Mouse (Mus musculus): ENCODE data around the gene Gabbr1. TPM values are rescaled to one million over a fixed set of nuclear protein-coding genes. Genes with fewer than 3 reads are reported as not detected.

The Gabbr1 gene
- polyA plus RNA-seq, 1 experiment from 2014 or later = 12.6 TPM

DNA sequence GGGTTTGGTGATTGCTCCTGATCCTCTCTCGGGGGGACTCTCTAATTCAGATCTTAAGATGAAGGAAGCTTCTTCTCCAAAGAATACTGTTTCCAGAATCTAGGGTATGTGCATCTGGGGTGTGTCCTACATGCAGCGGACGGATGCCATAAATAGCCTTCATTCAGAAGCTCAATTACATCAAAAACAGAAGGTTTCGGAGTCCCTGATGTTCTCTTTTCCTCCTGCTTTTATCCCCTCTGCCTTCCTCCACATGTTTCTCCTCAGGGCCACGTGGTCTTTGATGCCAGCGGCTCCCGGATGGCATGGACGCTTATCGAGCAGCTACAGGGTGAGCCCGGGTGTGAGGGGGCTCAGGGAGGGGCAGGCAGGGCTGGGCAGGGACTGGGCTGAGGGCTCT lies 17.3 kb downstream of the Gabbr1 start:
- no peak overlapping the region for H3K27ac ChIP-seq (ENCODE audit: low read depth)
- no peak for DNase-seq (ENCODE audit: low spot score)
- ATAC-seq (replicated peaks; ENCODE audit: low FRiP score, low TSS enrichment, low read depth) = no peak
- H3K4me2 ChIP-seq (ENCODE audit: low read length) = no peak overlapping the region
- H3K9me3 ChIP-seq (ENCODE audit: control insufficient read depth, low read length) = no peaks in the 10 kb centered on the region
- no peak overlapping the region for H3K4me3 ChIP-seq (ENCODE audit: low read depth, low read length)
- WGBS = 85% methylated on average over 10 of the region's 10 CpGs
- no peaks in the 10 kb centered on the region for H3K27me3 ChIP-seq (replicated peaks; ENCODE audit: control insufficient read depth, insufficient read depth, low read length)
- no peak overlapping the region for H3K9ac ChIP-seq (ENCODE audit: low read length)
- no peaks in the 10 kb centered on the region for H3K4me1 ChIP-seq (replicated peaks; ENCODE audit: control insufficient read depth, insufficient read depth, low read length)
- peaks cover 94% of the 10 kb centered on the region for H3K36me3 ChIP-seq (ENCODE audit: control insufficient read depth, insufficient read depth, low read length)

DNA sequence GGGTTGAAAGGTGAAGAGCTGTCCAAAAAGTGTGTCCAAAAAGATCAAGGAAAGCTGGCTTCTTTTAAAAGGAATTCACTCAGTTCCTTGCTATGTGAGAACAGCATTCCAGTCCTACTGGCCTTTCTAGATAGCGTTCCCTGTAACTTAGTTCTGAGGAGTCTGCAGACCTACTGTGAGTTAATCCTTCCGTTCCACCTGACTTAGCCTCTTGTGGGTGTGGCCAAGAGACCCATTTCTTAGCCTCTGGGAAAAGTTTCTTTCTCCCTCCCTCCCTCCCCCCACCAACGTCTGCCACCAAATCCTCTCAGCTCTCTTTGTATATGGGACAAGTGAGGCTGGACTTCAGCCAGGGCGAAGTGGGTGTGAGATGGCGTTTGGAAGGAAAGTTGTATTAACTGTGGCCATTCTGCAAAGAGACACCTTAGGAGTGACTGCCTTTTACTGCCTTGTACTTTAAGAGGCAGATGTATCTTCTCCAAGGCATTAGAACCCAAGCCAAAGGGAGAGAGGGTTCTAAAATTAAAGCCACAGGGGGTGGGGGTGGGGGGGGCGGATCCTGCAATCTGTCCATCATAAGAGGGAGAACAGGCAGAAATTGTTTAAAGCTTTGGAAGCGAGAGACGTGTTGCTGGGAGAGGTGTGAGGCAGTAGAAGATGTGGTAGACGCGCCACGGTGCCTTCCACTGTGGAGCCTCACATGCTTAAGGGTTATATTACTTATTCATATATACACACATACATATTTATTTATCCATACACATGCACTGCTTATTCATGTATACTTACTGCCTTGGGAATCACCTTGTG lies 18.1 kb downstream of the Gabbr1 start:
- Histone ChIP-seq H3K4me1 (replicated peaks; ENCODE audit: control insufficient read depth, insufficient read depth, low read length) (no peaks in the 10 kb centered on the region), H3K27me3 (replicated peaks; ENCODE audit: control insufficient read depth, insufficient read depth, low read length) (no peaks in the 10 kb centered on the region), H3K9me3 (ENCODE audit: control insufficient read depth, low read length) (no peaks in the 10 kb centered on the region), H3K4me2 (ENCODE audit: low read length) (no peak overlapping the region), H3K27ac (ENCODE audit: low read depth) (no peak overlapping the region), H3K4me3 (ENCODE audit: low read depth, low read length) (no peak overlapping the region), H3K36me3 (ENCODE audit: control insufficient read depth, insufficient read depth, low read length) (peaks cover 94% of the 10 kb centered on the region), H3K9ac (ENCODE audit: low read length) (no peak overlapping the region)
- DNase-seq (ENCODE audit: low spot score) = no peak
- no peak for ATAC-seq (replicated peaks; ENCODE audit: low FRiP score, low TSS enrichment, low read depth)
- WGBS = 90% methylated on average over 11 of the region's 11 CpGs

DNA sequence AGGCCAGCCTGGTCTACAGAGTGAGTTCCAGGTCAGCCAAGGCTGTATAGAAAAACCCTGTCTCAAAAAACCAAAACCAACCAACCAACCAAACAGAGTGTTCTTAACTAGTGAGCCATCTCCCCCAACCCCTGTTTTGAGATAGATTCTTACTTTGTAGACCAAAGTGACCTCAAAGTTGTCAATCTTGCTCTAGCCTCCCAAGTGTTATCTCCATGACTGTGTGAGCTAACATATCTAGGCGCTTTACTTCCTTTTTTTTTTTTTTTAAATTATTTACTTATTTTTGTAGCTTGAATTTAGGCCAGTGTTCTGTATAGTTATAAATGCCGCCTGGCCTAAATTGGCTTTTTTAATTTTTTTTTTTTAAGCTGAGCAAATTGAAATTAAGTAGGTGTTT lies 20.2 kb downstream of the Gabbr1 start:
- H3K4me2 ChIP-seq (ENCODE audit: low read length) = no peak overlapping the region
- no peak overlapping the region for H3K27ac ChIP-seq (ENCODE audit: low read depth)
- WGBS = 97% methylated on average over 2 of the region's 2 CpGs
- no peak overlapping the region for H3K9ac ChIP-seq (ENCODE audit: low read length)
- H3K4me1 ChIP-seq (replicated peaks; ENCODE audit: control insufficient read depth, insufficient read depth, low read length) = no peaks in the 10 kb centered on the region
- no peak for DNase-seq (ENCODE audit: low spot score)
- ATAC-seq (replicated peaks; ENCODE audit: low FRiP score, low TSS enrichment, low read depth) = no peak
- H3K9me3 ChIP-seq (ENCODE audit: control insufficient read depth, low read length) = no peaks in the 10 kb centered on the region
- no peaks in the 10 kb centered on the region for H3K27me3 ChIP-seq (replicated peaks; ENCODE audit: control insufficient read depth, insufficient read depth, low read length)
- peaks cover 98% of the 10 kb centered on the region for H3K36me3 ChIP-seq (ENCODE audit: control insufficient read depth, insufficient read depth, low read length)
- no peak overlapping the region for H3K4me3 ChIP-seq (ENCODE audit: low read depth, low read length)

DNA sequence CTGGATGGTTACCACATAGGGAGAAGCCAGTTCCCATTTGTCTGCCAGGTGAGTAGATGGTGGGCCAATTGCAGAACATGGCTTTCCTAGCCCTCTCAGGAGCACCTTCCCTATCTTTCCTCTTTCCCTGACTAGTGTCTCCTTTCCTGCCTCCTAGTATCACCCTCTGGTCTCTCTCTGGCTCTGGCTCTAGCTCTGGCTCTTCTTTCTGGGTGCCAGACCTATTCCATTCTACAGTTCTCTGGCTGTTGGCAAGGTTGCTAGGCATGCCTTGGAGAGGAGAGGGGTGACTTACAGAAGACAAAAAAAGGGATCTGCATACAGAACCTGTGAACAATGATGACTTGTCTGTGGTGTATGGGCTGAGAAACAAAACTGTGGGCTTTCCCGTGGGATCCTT lies 22.1 kb downstream of the Gabbr1 start:
- WGBS = 93% methylated on average over 1 of the region's 1 CpGs
- H3K27me3 ChIP-seq (replicated peaks; ENCODE audit: control insufficient read depth, insufficient read depth, low read length) = no peaks in the 10 kb centered on the region
- no peak for ATAC-seq (replicated peaks; ENCODE audit: low FRiP score, low TSS enrichment, low read depth)
- H3K9ac ChIP-seq (ENCODE audit: low read length) = no peak overlapping the region
- no peak overlapping the region for H3K27ac ChIP-seq (ENCODE audit: low read depth)
- H3K36me3 ChIP-seq (ENCODE audit: control insufficient read depth, insufficient read depth, low read length) = peaks cover 96% of the 10 kb centered on the region
- no peaks in the 10 kb centered on the region for H3K4me1 ChIP-seq (replicated peaks; ENCODE audit: control insufficient read depth, insufficient read depth, low read length)
- H3K4me2 ChIP-seq (ENCODE audit: low read length) = no peak overlapping the region
- no peak overlapping the region for H3K4me3 ChIP-seq (ENCODE audit: low read depth, low read length)
- no peaks in the 10 kb centered on the region for H3K9me3 ChIP-seq (ENCODE audit: control insufficient read depth, low read length)
- no peak for DNase-seq (ENCODE audit: low spot score)

DNA sequence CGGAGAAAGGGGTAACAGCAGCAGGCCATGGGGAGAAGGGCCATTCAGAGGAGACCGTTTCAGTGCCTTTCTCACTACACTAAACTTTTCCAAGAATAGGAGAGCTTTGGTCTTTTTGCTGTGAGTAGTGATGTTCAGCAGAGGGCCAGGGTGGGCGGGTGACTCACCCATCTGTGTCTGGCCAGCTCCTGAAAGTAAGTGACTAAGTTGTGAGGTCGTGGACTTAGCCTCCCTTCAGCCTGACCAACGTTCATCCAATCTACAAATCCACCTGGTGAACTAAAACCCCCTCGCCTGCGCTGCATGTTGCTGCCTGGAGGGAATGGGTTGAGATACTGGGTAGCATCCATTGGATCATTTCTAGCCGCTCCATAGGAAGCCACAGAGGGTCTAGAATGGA lies 24.4 kb downstream of the Gabbr1 start:
- ATAC-seq (replicated peaks; ENCODE audit: low FRiP score, low TSS enrichment, low read depth) (no peak), DNase-seq (ENCODE audit: low spot score) (peak; percentile 6)
- H3K4me3 ChIP-seq (ENCODE audit: low read depth, low read length) = no peak overlapping the region
- WGBS = 90% methylated on average over 8 of the region's 8 CpGs
- H3K27ac ChIP-seq (ENCODE audit: low read depth) = no peak overlapping the region
- no peaks in the 10 kb centered on the region for H3K9me3 ChIP-seq (ENCODE audit: control insufficient read depth, low read length)
- H3K36me3 ChIP-seq (ENCODE audit: control insufficient read depth, insufficient read depth, low read length) = peaks cover 94% of the 10 kb centered on the region
- no peaks in the 10 kb centered on the region for H3K4me1 ChIP-seq (replicated peaks; ENCODE audit: control insufficient read depth, insufficient read depth, low read length)
- H3K9ac ChIP-seq (ENCODE audit: low read length) = no peak overlapping the region
- no peak overlapping the region for H3K4me2 ChIP-seq (ENCODE audit: low read length)
- no peaks in the 10 kb centered on the region for H3K27me3 ChIP-seq (replicated peaks; ENCODE audit: control insufficient read depth, insufficient read depth, low read length)

DNA sequence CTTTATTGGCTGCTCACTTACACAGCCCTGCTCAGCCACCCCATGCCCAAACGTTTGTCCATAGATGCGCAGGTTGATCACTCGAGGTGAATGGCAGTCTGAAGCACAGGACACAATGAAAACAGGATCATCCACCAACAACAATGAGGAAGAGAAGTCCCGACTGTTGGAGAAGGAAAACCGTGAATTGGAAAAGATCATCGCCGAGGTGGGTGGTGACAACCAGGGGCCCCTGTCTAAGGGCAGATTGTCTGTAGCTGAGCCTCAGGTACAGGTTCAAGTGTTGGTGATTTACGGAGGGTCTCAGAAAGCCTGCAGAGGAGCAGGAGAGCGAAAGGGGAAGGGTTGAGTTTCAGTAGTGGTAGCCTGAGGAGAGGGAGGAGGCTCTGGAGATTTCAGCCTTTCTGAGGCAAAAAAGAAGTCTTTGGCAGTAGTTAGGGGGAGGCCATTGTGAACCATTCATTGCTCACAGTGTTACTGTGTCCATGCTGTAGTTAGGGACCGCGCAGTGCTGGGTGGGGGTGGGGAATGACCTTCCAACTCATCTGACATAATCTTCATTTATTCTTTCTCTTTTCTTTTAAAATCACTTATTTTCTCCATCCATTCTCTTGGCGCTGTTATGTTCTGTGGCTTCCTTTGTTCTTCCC lies 26.4 kb downstream of the Gabbr1 start:
- Histone ChIP-seq H3K27ac (ENCODE audit: low read depth) (no peak overlapping the region), H3K4me2 (ENCODE audit: low read length) (no peak overlapping the region), H3K4me1 (replicated peaks; ENCODE audit: control insufficient read depth, insufficient read depth, low read length) (no peaks in the 10 kb centered on the region), H3K36me3 (ENCODE audit: control insufficient read depth, insufficient read depth, low read length) (peaks cover 86% of the 10 kb centered on the region), H3K9ac (ENCODE audit: low read length) (no peak overlapping the region), H3K4me3 (ENCODE audit: low read depth, low read length) (no peak overlapping the region), H3K27me3 (replicated peaks; ENCODE audit: control insufficient read depth, insufficient read depth, low read length) (no peaks in the 10 kb centered on the region), H3K9me3 (ENCODE audit: control insufficient read depth, low read length) (no peaks in the 10 kb centered on the region)
- 86% methylated on average over 12 of the region's 12 CpGs for WGBS
- DNase-seq (ENCODE audit: low spot score) (peak; percentile 27), ATAC-seq (replicated peaks; ENCODE audit: low FRiP score, low TSS enrichment, low read depth) (no peak)

DNA sequence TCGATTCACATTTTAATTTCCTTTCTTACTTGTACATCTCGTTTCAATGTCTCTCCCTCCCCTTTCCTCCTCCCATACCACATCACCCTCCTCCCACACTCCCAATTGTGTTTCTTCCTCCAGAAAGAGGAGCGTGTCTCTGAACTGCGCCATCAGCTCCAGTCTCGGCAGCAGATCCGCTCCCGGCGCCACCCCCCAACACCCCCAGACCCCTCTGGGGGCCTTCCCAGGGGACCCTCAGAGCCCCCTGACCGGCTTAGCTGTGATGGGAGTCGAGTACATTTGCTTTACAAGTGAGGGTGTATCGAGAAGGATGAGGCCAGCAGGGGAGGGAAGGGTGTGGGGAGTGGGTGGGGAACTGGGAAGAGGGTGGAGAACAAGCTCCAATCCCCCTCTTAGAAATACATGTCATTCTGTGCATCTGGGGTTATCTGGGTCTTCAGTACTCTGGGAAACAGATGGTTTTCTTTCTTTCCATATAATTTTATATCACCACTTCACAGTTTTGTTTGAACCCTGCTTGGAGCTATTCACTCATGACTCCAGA lies 27.0 kb downstream of the Gabbr1 start:
- Histone ChIP-seq H3K27me3 (replicated peaks; ENCODE audit: control insufficient read depth, insufficient read depth, low read length) (no peaks in the 10 kb centered on the region), H3K27ac (ENCODE audit: low read depth) (no peak overlapping the region), H3K9ac (ENCODE audit: low read length) (no peak overlapping the region), H3K9me3 (ENCODE audit: control insufficient read depth, low read length) (no peaks in the 10 kb centered on the region), H3K4me2 (ENCODE audit: low read length) (no peak overlapping the region), H3K36me3 (ENCODE audit: control insufficient read depth, insufficient read depth, low read length) (peaks cover 81% of the 10 kb centered on the region), H3K4me1 (replicated peaks; ENCODE audit: control insufficient read depth, insufficient read depth, low read length) (no peaks in the 10 kb centered on the region), H3K4me3 (ENCODE audit: low read depth, low read length) (no peak overlapping the region)
- ATAC-seq (replicated peaks; ENCODE audit: low FRiP score, low TSS enrichment, low read depth) = no peak
- peak; percentile 9 for DNase-seq (ENCODE audit: low spot score)
- 68% methylated on average over 11 of the region's 11 CpGs for WGBS

DNA sequence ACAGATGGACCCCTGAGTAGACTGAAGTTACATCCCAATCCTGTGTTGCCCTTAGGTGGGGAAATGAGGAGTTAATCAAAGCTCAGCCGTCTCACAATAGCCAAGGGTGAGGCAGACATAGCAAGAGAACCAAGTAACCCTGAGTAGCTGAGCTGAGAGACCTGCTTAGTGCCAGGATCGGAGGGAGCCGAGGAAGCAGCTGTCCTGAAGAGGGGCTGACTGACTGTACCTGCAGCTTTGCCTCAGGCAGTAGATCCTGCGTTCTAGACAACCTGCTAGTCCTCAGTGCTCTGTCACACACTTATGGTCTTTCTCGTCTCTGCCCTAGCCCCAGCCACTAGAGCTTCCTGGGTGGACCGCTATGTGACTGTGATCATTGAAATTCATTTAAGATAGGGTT lies 29.4 kb downstream of the Gabbr1 start:
- 96% methylated on average over 6 of the region's 6 CpGs for WGBS
- ATAC-seq (replicated peaks; ENCODE audit: low FRiP score, low TSS enrichment, low read depth) = no peak
- Histone ChIP-seq H3K4me2 (ENCODE audit: low read length) (no peak overlapping the region), H3K9ac (ENCODE audit: low read length) (no peak overlapping the region), H3K9me3 (ENCODE audit: control insufficient read depth, low read length) (no peaks in the 10 kb centered on the region), H3K27me3 (replicated peaks; ENCODE audit: control insufficient read depth, insufficient read depth, low read length) (no peaks in the 10 kb centered on the region), H3K36me3 (ENCODE audit: control insufficient read depth, insufficient read depth, low read length) (peaks cover 57% of the 10 kb centered on the region), H3K27ac (ENCODE audit: low read depth) (no peak overlapping the region), H3K4me3 (ENCODE audit: low read depth, low read length) (no peak overlapping the region), H3K4me1 (replicated peaks; ENCODE audit: control insufficient read depth, insufficient read depth, low read length) (no peaks in the 10 kb centered on the region)
- no peak for DNase-seq (ENCODE audit: low spot score)

All from intestine, embryonic 14.5 days (tissue).